Mouse (Mus musculus) myocyte (in vitro differentiated cells): ENCODE measurements at regions not wholly inside any gene's neighbourhood (a gene's known extent, or its start where the extent isn't known, plus 50 kb on each side); places are given as distances from the start of the nearest gene placed in this dataset.

Experiments used
- H3K27me3 ChIP-seq: one replicate; pipeline ENCODE4 v1.6.1; 2011; ENCODE audit not compliant: control insufficient read depth, insufficient read depth, insufficient read length
- H3K36me3 ChIP-seq: one replicate; pipeline ENCODE4 v1.6.1; 2011; ENCODE audit not compliant: control insufficient read depth, insufficient read depth
- H3K4me2 ChIP-seq: one replicate; pipeline ENCODE4 v1.6.1; 2011; ENCODE audit warnings: low read depth, control low read depth
- H3K4me3 ChIP-seq: one replicate; pipeline ENCODE4 v1.5.1; 2011; ENCODE audit warnings: mild to moderate bottlenecking, control low read depth, moderate library complexity
- H3K79me2 ChIP-seq: one replicate; pipeline ENCODE4 v1.6.1; 2011; ENCODE audit not compliant: control insufficient read depth, insufficient read depth
- H3ac ChIP-seq: one replicate; pipeline ENCODE4 v1.6.1; 2011; ENCODE audit not compliant: control insufficient read depth, insufficient read length
- CEBPB ChIP-seq: IDR thresholded peaks from 2 replicates; pipeline ENCODE4 v1.6.1; 2011; ENCODE audit warnings: mild to moderate bottlenecking, moderate library complexity; ENCODE audit not compliant: poor library complexity, insufficient read depth, severe bottlenecking
- E2F4 ChIP-seq: IDR thresholded peaks from one replicate; pipeline ENCODE4 v1.6.1; 2011; ENCODE audit warnings: mild to moderate bottlenecking, control low read depth, moderate library complexity; ENCODE audit not compliant: insufficient read depth
- MAX ChIP-seq: IDR thresholded peaks from one replicate; pipeline ENCODE4 v1.6.1; 2011; ENCODE audit warnings: low read depth, mild to moderate bottlenecking, control low read depth
- MYOD1 ChIP-seq, 3 experiments: IDR thresholded peaks; one replicate each; pipeline ENCODE4 v1.6.1; 2011; ENCODE audit warnings: control low read depth in 2 of 3, low read depth in 2 of 3, mild to moderate bottlenecking in 2 of 3, moderate library complexity in 1 of 3; ENCODE audit not compliant: insufficient read length in 2 of 3, control insufficient read depth in 1 of 3
- MYOG ChIP-seq, 3 experiments: IDR thresholded peaks; one replicate each; pipeline ENCODE4 v1.6.1; 2011; ENCODE audit warnings: control low read depth in 2 of 3, low read depth in 2 of 3, mild to moderate bottlenecking in 2 of 3; ENCODE audit not compliant: insufficient read length in 2 of 3, control insufficient read depth in 1 of 3, insufficient read depth in 1 of 3
- POLR2A ChIP-seq: IDR thresholded peaks from one replicate; pipeline ENCODE4 v1.6.1; 2011; ENCODE audit warnings: low read depth, mild to moderate bottlenecking, control low read depth, moderate library complexity; ENCODE audit not compliant: insufficient read length
- POLR2AphosphoS2 ChIP-seq: IDR thresholded peaks from one replicate; pipeline ENCODE4 v1.6.1; 2011; ENCODE audit warnings: low read depth, control low read depth; ENCODE audit not compliant: insufficient read length
- REST ChIP-seq: IDR thresholded peaks from one replicate; pipeline ENCODE4 v1.6.1; 2011; ENCODE audit warnings: mild to moderate bottlenecking, control low read depth, moderate library complexity; ENCODE audit not compliant: insufficient read depth, insufficient read length
- SRF ChIP-seq: IDR thresholded peaks from one replicate; pipeline ENCODE4 v1.6.1; 2011; ENCODE audit warnings: low read depth; ENCODE audit not compliant: control insufficient read depth, insufficient read length
- TCF12 ChIP-seq: IDR thresholded peaks from one replicate; pipeline ENCODE4 v1.6.1; 2011; ENCODE audit warnings: mild to moderate bottlenecking, control low read depth; ENCODE audit not compliant: poor library complexity, insufficient read depth, severe bottlenecking
- TCF3 ChIP-seq: IDR thresholded peaks from one replicate; pipeline ENCODE4 v1.6.1; 2011; ENCODE audit warnings: low read depth, control low read depth; ENCODE audit not compliant: insufficient read length
- USF1 ChIP-seq: IDR thresholded peaks from one replicate; pipeline ENCODE4 v1.6.1; 2011; ENCODE audit warnings: low read depth, mild to moderate bottlenecking, control low read depth, moderate library complexity

DNA sequence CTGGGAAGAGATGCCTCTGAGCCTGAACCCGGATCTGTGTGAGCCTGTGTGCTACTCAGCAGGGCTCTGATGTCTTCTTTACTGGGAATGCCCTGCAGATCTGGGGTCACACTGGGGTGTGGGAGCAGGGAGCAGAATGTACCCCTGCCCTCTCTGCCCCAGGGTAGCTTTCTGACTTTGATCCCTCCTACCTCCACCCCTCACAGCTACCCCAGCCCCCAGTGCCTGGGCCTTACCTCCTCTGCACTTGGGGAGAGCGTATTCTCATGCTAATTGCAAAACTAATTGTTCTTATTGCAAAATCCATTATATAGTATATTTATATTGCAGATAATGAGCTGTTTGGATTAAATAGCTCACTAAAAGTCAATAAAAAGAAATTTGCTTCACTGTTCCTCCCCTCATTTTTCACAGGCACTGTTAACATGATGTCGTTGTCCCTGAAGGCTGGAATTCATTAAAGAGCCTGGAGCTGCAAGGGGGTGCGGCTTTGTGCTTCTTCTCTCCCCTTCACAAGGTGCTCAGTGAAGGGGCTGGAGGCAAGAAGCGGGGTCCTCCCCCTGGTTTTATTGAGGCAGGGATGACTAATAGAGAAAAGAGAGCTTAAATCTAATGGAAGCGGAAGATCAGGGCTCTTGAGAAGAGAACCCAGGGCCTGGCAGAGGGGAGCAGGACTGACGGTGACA is 114.1 kb upstream of the Zc3h12a start:
- TF ChIP-seq CEBPB (no peak), POLR2A (no peak), MYOG (IDR thresholded peaks at IDR 0.05; ENCODE audit: control insufficient read depth in 1 of 3, insufficient read depth in 1 of 3, insufficient read length in 2 of 3, low read depth in 2 of 3) (no peak), MYOD1 (IDR thresholded peaks at IDR 0.05; ENCODE audit: control insufficient read depth in 1 of 3, insufficient read length in 2 of 3, low read depth in 2 of 3) (no peak)
- Histone ChIP-seq H3K27me3 (peaks cover 24% of the 10 kb centered on the region), H3K79me2 (no peaks in the 10 kb centered on the region), H3K4me3 (no peak overlapping the region), H3ac (no peak overlapping the region), H3K36me3 (no peaks in the 10 kb centered on the region), H3K4me2 (no peak overlapping the region)

DNA sequence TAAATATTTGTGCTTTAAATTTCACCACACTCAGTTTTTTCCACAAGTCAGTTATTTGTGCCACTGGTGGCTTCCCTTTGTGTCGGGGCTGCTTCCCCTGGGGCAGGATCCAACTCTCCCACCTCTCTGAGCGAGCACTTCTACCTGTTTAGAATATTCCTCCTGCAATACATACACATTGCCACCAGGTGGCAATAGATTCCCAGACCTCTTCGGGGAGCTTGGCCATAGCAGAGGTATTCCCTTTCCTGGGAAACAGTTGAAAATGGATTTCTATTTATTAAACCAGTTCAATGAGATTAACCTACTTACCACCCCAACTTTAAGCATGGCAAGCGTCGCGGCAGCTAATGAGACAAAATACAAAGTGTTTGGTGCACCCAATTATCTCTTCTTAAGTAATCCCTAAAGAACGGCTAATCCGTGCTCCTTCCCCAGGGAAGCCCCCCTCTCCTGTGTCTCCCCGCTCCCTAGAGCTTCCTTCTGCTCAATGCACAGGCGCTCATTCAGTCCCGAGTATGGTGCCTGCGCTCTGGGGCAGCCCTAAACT is 104.1 kb upstream of the Zc3h12a start:
- no peak overlapping the region for H3K4me2 ChIP-seq
- no peak for TF ChIP-seq POLR2AphosphoS2
- no peak for TF ChIP-seq MYOG (IDR thresholded peaks at IDR 0.05; ENCODE audit: control insufficient read depth in 1 of 3, insufficient read depth in 1 of 3, insufficient read length in 2 of 3, low read depth in 2 of 3)
- TF ChIP-seq USF1, result no peak
- no peak for TF ChIP-seq E2F4
- TF ChIP-seq MAX, result no peak
- no peak for TF ChIP-seq REST
- TF ChIP-seq MYOD1 (IDR thresholded peaks at IDR 0.05; ENCODE audit: control insufficient read depth in 1 of 3, insufficient read length in 2 of 3, low read depth in 2 of 3), result no peak
- TF ChIP-seq TCF12, result no peak
- TF ChIP-seq SRF, result no peak
- TF ChIP-seq POLR2A, result no peak
- TF ChIP-seq TCF3, result no peak
- H3K27me3 ChIP-seq, result no peaks in the 10 kb centered on the region
- H3K4me3 ChIP-seq, result no peak overlapping the region
- H3ac ChIP-seq, result no peak overlapping the region
- H3K36me3 ChIP-seq, result no peaks in the 10 kb centered on the region
- no peaks in the 10 kb centered on the region for H3K79me2 ChIP-seq

DNA sequence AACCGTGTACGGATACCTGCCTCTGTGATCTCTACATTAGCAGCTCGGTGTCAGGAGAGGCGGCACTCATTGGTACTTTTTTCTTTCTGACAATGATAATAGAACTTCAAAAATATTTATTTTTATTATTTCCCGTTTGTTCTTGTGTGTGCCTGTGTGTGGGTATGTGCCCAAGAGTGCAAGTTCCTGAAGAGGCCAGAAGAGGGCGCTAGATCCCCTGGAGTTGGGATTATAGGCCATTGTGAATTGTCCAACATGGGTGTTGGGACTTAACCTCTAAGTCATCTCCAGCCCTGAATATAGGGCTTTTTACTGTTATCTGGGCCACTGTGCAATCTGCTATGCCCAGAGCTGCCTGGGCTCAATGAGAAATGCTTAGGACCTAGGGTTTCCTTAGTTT is 99.6 kb upstream of the Zc3h12a start:
- H3K4me3 ChIP-seq, result no peak overlapping the region
- no peaks in the 10 kb centered on the region for H3K79me2 ChIP-seq
- no peak for TF ChIP-seq TCF3
- no peak overlapping the region for H3K4me2 ChIP-seq
- no peaks in the 10 kb centered on the region for H3K27me3 ChIP-seq
- H3K36me3 ChIP-seq, result no peaks in the 10 kb centered on the region
- no peak overlapping the region for H3ac ChIP-seq

DNA sequence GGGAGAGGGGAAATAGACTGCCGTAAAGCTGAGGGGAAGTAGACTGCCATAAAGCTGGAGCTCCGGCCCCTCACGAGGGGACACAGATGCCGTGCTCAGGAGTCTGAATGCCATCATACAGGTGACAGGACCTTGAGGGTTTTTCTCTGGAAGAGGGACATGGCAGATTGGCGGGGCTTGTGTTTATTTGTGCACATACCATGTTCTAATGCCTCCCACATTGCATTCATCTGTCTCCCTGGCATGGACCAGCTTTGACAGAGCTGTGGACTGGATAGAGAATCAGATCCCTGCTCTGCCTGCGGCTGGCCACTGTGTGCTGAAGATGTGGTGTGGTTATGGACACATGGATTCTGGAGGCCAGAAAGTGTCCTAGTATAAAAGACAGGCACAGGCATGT is 95.3 kb upstream of the Zc3h12a start:
- no peak for TF ChIP-seq USF1
- no peak for TF ChIP-seq POLR2AphosphoS2
- no peak for TF ChIP-seq MAX
- TF ChIP-seq TCF12, result no peak
- TF ChIP-seq REST, result no peak
- no peak for TF ChIP-seq TCF3
- no peak for TF ChIP-seq POLR2A
- no peak for TF ChIP-seq MYOD1 (IDR thresholded peaks at IDR 0.05; ENCODE audit: control insufficient read depth in 1 of 3, insufficient read length in 2 of 3, low read depth in 2 of 3)
- TF ChIP-seq SRF, result no peak
- no peaks in the 10 kb centered on the region for H3K79me2 ChIP-seq
- no peak overlapping the region for H3K4me3 ChIP-seq
- H3K27me3 ChIP-seq, result no peaks in the 10 kb centered on the region
- H3ac ChIP-seq, result no peak overlapping the region
- no peak overlapping the region for H3K4me2 ChIP-seq
- no peaks in the 10 kb centered on the region for H3K36me3 ChIP-seq

DNA sequence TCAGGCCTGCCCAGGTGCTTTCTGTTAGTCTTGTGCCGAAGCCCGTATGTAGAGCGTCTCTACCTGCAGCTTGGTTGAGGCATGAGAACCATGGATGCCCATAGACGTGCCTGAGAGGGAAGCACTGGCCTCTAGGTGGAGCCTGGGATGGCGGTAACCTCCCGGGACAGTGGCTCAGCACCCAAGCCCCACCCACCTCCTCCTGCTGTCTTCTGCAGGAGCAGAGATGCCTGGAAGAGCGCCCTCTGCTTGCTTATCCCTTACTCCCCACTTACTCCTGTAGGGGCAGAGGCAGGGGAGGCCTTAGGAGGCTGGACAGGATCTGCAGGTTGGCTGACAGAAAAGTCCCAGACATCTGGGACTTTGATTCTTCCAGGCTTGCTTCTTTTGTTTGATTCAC is 92.7 kb upstream of the Zc3h12a start:
- Histone ChIP-seq H3ac (no peak overlapping the region), H3K79me2 (no peaks in the 10 kb centered on the region), H3K27me3 (no peaks in the 10 kb centered on the region), H3K4me3 (no peak overlapping the region), H3K36me3 (no peaks in the 10 kb centered on the region), H3K4me2 (no peak overlapping the region)
- TF ChIP-seq SRF (no peak), CEBPB (no peak), TCF3 (no peak), MYOG (IDR thresholded peaks at IDR 0.05; ENCODE audit: control insufficient read depth in 1 of 3, insufficient read depth in 1 of 3, insufficient read length in 2 of 3, low read depth in 2 of 3) (no peak), MYOD1 (IDR thresholded peaks at IDR 0.05; ENCODE audit: control insufficient read depth in 1 of 3, insufficient read length in 2 of 3, low read depth in 2 of 3) (no peak), USF1 (no peak), POLR2AphosphoS2 (no peak), E2F4 (no peak), REST (no peak), TCF12 (no peak), POLR2A (no peak), MAX (no peak)
